Mouse (Mus musculus) liver (tissue): ENCODE data around the gene Rapgef4.

ENCODE experiments used
- DNase-seq: peaks from one replicate; pipeline ENCODE4 v3.0.0-alpha.2; 2020; ENCODE audit warnings: mixed read lengths

Gene Rapgef4

GRCm38 (mm10) chr2:72241714-72242472 is 260.9 kb downstream of the Rapgef4 start:
- DNase-seq, result peak; percentile 21

GRCm38 (mm10) chr2:72242910-72243675 is 262.1 kb downstream of the Rapgef4 start:
- DNase-seq, result no peak

GRCm38 (mm10) chr2:72245631-72246030 is 264.6 kb downstream of the Rapgef4 start:
- DNase-seq, result no peak

- no peak for DNase-seq
These were observed 265.3 kb downstream of the Rapgef4 start for GRCm38 (mm10) chr2:72246376-72246775.

GRCm38 (mm10) chr2:72247819-72248218 is 266.8 kb downstream of the Rapgef4 start:
- DNase-seq, result no peak

- no peak for DNase-seq
These were observed 271.8 kb downstream of the Rapgef4 start for GRCm38 (mm10) chr2:72252510-72253505.

GRCm38 (mm10) chr2:72253882-72254281 is 272.8 kb downstream of the Rapgef4 start:
- DNase-seq, result no peak

GRCm38 (mm10) chr2:72254813-72255582 is 274.0 kb downstream of the Rapgef4 start:
- peak; percentile 30 for DNase-seq

GRCm38 (mm10) chr2:72260704-72261103 is 279.7 kb downstream of the Rapgef4 start:
- no peak for DNase-seq

GRCm38 (mm10) chr2:72262814-72263480 is 281.9 kb downstream of the Rapgef4 start:
- DNase-seq, result no peak

GRCm38 (mm10) chr2:72267390-72267789 is 286.4 kb downstream of the Rapgef4 start:
- no peak for DNase-seq

- no peak for DNase-seq
These were observed 288.8 kb downstream of the Rapgef4 start for GRCm38 (mm10) chr2:72269651-72270341.

GRCm38 (mm10) chr2:72278247-72278873 is 297.3 kb downstream of the Rapgef4 start:
- no peak for DNase-seq

GRCm38 (mm10) chr2:72280524-72280923 is 299.5 kb downstream of the Rapgef4 start:
- DNase-seq, result no peak

GRCm38 (mm10) chr2:72281971-72282370 is 300.9 kb downstream of the Rapgef4 start:
- no peak for DNase-seq

GRCm38 (mm10) chr2:72282733-72283132 is 301.7 kb downstream of the Rapgef4 start:
- DNase-seq, result no peak

GRCm38 (mm10) chr2:72284689-72285088 is 303.6 kb downstream of the Rapgef4 start:
- DNase-seq, result no peak

GRCm38 (mm10) chr2:72285256-72285887 is 304.3 kb downstream of the Rapgef4 start, which contains the start of gene Map3k20:
Gene Map3k20, plus strand, starts transcription at chr2:72285637.
- DNase-seq, result peak; percentile 82

GRCm38 (mm10) chr2:72285888-72286661 is 305.0 kb downstream of the Rapgef4 start:
- DNase-seq, result peak; percentile 45
